Mouse (Mus musculus): ENCODE measurements around the gene Olfr655. TPM values are rescaled to one million over a fixed set of nuclear protein-coding genes. Genes with fewer than 3 reads are reported as not detected.

The Olfr655 gene
- polyA plus RNA-seq, 1 experiment from 2014 or later: not detected

DNA sequence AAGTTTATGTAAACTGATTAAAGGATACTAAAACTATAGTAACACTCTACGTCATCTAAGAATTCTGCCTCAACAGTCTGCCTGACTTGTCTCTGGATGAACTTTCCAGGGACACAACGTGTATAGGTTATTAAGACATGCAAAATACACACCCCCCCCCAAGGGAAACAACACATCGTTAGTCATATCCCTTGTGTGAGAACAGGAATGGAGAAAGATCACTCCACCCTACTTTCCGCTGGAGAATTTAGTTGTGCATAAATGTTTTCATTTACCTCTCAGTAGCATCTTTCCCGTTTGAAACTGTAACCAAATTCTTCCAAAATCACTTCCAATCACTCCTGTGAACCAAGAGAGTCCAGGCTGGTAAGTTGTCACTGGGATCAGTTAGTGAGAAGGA lies 51.7 kb downstream of the Olfr655 start, which contains the start of gene Olfr651:
Gene Olfr651 (plus strand): TSS at position 301 of the 400 bp plus-strand sequence.
- Histone ChIP-seq H3K4me1 (no peaks in the 10 kb centered on the region), H3K27me3 (no peaks in the 10 kb centered on the region), H3K9me3 (replicated peaks) (no peaks in the 10 kb centered on the region), H3K4me3 (replicated peaks) (no peak within 1 kb of the TSS), H3K27ac (no peak within 1 kb of the TSS), H3K4me2 (no peak within 1 kb of the TSS), H3K36me3 (no peaks in the 10 kb centered on the region), H3K9ac (no peak within 1 kb of the TSS)
- WGBS: 74% methylated on average over 5 of the region's 5 CpGs
- no peak for ATAC-seq (replicated peaks; ENCODE audit: low FRiP score)

Other genes starting within 250 kb of the Olfr655 start
- gene Trim12c, start 248.4 kb downstream of the Olfr655 start, polyA plus RNA-seq (2015; fragmentation: Nextera tagmentation; extraction: Ambion mirVana): 2.2 and 2.3 TPM in 2 replicates
- 0.09 TPM in 1 of 2 replicates, not detected in the other for gene Trim30b, start 231.9 kb downstream of the Olfr655 start, polyA plus RNA-seq (2015; fragmentation: Nextera tagmentation; extraction: Ambion mirVana)
- 0.12 and 0.22 TPM in 2 replicates for gene Trim30c, start 200.9 kb downstream of the Olfr655 start, polyA plus RNA-seq (2015; fragmentation: Nextera tagmentation; extraction: Ambion mirVana)
- 1.1 and 1.3 TPM in 2 replicates for gene Trim30a, start 136.6 kb downstream of the Olfr655 start, polyA plus RNA-seq (2015; fragmentation: Nextera tagmentation; extraction: Ambion mirVana)
- gene Trim30d, start 93.9 kb downstream of the Olfr655 start, polyA plus RNA-seq (2015; fragmentation: Nextera tagmentation; extraction: Ambion mirVana): 0.31 and 0.45 TPM in 2 replicates
- gene Olfr651, start 51.6 kb downstream of the Olfr655 start, polyA plus RNA-seq (2015; fragmentation: Nextera tagmentation; extraction: Ambion mirVana): not detected in 2 replicates
- gene Olfr652, start 40.9 kb downstream of the Olfr655 start, polyA plus RNA-seq (2015; fragmentation: Nextera tagmentation; extraction: Ambion mirVana): not detected in 2 replicates
- gene Olfr653, start 24.5 kb downstream of the Olfr655 start, polyA plus RNA-seq (2015; fragmentation: Nextera tagmentation; extraction: Ambion mirVana): not detected in 2 replicates
- gene Olfr654, start 14.8 kb downstream of the Olfr655 start, polyA plus RNA-seq (2015; fragmentation: Nextera tagmentation; extraction: Ambion mirVana): not detected in 2 replicates
- not detected in 2 replicates for gene Olfr656, start 12.2 kb upstream of the Olfr655 start, polyA plus RNA-seq (2015; fragmentation: Nextera tagmentation; extraction: Ambion mirVana)
- gene Olfr657, start 23.0 kb upstream of the Olfr655 start, polyA plus RNA-seq (2015; fragmentation: Nextera tagmentation; extraction: Ambion mirVana): not detected in 2 replicates
- gene Olfr658, start 45.5 kb upstream of the Olfr655 start, polyA plus RNA-seq (2015; fragmentation: Nextera tagmentation; extraction: Ambion mirVana): not detected in 2 replicates
- not detected in 2 replicates for gene Olfr659, start 65.0 kb upstream of the Olfr655 start, polyA plus RNA-seq (2015; fragmentation: Nextera tagmentation; extraction: Ambion mirVana)
- gene Olfr661, start 84.7 kb upstream of the Olfr655 start, polyA plus RNA-seq (2015; fragmentation: Nextera tagmentation; extraction: Ambion mirVana): not detected in 2 replicates
- not detected in 2 replicates for gene Usp17le, start 175.7 kb upstream of the Olfr655 start, polyA plus RNA-seq (2015; fragmentation: Nextera tagmentation; extraction: Ambion mirVana)
- not detected in 2 replicates for gene Usp17lb, start 240.8 kb upstream of the Olfr655 start, polyA plus RNA-seq (2015; fragmentation: Nextera tagmentation; extraction: Ambion mirVana)